Mouse (Mus musculus): ENCODE data around the gene Rbm41. TPM values are rescaled to one million over a fixed set of nuclear protein-coding genes. Genes with fewer than 3 reads are reported as not detected.
A peak's percentile ranks its signal among the peaks of the same experiment; 100 is the strongest.

Gene Rbm41
- polyA plus RNA-seq (2014; fragmentation: Nextera tagmentation; extraction: Ambion mirVana): 3.9 and 4.8 TPM in 2 replicates

- H3K9ac ChIP-seq (ENCODE audit: low read depth, low read length): peak within 1 kb of the TSS; percentile 66
- no peaks in the 10 kb centered on the region for H3K4me1 ChIP-seq (replicated peaks; ENCODE audit: control insufficient read depth, insufficient read depth, low read length)
- peak within 1 kb of the TSS; percentile 61 for H3K4me3 ChIP-seq (ENCODE audit: low read depth, low read length)
- DNase-seq (ENCODE audit: low spot score): peak; percentile 42
- H3K27ac ChIP-seq (ENCODE audit: low read depth, low read length): peak within 1 kb of the TSS; percentile 38; the same call in 1 of the 2 replicates
- no peaks in the 10 kb centered on the region for H3K9me3 ChIP-seq (ENCODE audit: control insufficient read depth, low read length)
- peak within 1 kb of the TSS; percentile 64 for H3K4me2 ChIP-seq
- H3K27me3 ChIP-seq (replicated peaks; ENCODE audit: control insufficient read depth, insufficient read depth, low read length): no peaks in the 10 kb centered on the region
- WGBS: 13% methylated on average over 24 of the region's 25 CpGs
- peak; percentile 88 for ATAC-seq (replicated peaks; ENCODE audit: low FRiP score)
- peaks cover 2% of the 10 kb centered on the region; the same call in 1 of the 2 replicates for H3K36me3 ChIP-seq (ENCODE audit: control insufficient read depth, insufficient read depth, low read length)
These were observed at the start of gene Rbm41 for GRCm38 (mm10) chrX:139997740-139998690. Gene Rbm41, minus strand, starts transcription at chrX:139998595.

DNA sequence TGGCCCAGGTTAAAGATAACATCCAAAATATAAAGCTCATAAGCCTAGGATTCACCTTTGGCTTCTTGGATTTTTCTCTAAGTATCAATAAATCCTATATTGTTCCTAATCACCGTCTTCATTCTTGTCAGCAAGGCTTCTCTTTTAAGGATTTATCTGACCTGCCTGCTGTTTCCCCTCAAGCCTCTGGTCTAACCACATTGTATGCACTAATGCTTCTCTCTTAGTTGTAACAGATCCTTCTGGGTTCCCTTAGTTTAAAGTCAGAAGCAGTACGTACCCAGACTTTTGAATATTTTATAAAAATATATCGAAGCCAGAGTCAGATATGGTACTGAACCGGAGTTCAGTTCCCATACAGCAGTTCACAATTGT lies 283 bp upstream of the Rbm41 start:
- Histone ChIP-seq H3K27me3 (replicated peaks; ENCODE audit: control insufficient read depth, insufficient read depth, low read length) (no peaks in the 10 kb centered on the region), H3K36me3 (ENCODE audit: control insufficient read depth, insufficient read depth, low read length) (no peaks in the 10 kb centered on the region), H3K4me1 (replicated peaks; ENCODE audit: control insufficient read depth, insufficient read depth, low read length) (no peaks in the 10 kb centered on the region), H3K9ac (ENCODE audit: low read depth, low read length) (no peak overlapping the region), H3K4me3 (ENCODE audit: low read depth, low read length) (peak overlapping the region; percentile 61), H3K4me2 (no peak overlapping the region), H3K9me3 (ENCODE audit: control insufficient read depth, low read length) (no peaks in the 10 kb centered on the region), H3K27ac (ENCODE audit: low read depth, low read length) (no peak overlapping the region)
- DNase-seq (ENCODE audit: low spot score) (no peak), ATAC-seq (replicated peaks; ENCODE audit: low FRiP score) (0 out of 2 replicates have a peak, but pooled peaks have one; percentile 10)
- 67% methylated on average over 4 of the region's 4 CpGs for WGBS

- no peak overlapping the region for H3K4me3 ChIP-seq (ENCODE audit: low read depth, low read length)
- no peaks in the 10 kb centered on the region for H3K9me3 ChIP-seq (ENCODE audit: control insufficient read depth, low read length)
- no peaks in the 10 kb centered on the region; the same call in none of the 2 replicates for H3K27me3 ChIP-seq (replicated peaks; ENCODE audit: control insufficient read depth, insufficient read depth, low read length)
- DNase-seq (ENCODE audit: low spot score): no peak
- H3K4me1 ChIP-seq (replicated peaks; ENCODE audit: control insufficient read depth, insufficient read depth, low read length): peaks cover 3% of the 10 kb centered on the region; the same call in 1 of the 2 replicates
- H3K4me2 ChIP-seq: peak overlapping the region; percentile 27; the same call in 1 of the 2 replicates
- 43% methylated on average over 5 of the region's 5 CpGs for WGBS
- H3K27ac ChIP-seq (ENCODE audit: low read depth, low read length): peak overlapping the region; percentile 13; the same call in 1 of the 2 replicates
- no peak overlapping the region for H3K9ac ChIP-seq (ENCODE audit: low read depth, low read length)
- no peaks in the 10 kb centered on the region for H3K36me3 ChIP-seq (ENCODE audit: control insufficient read depth, insufficient read depth, low read length)
- peak; percentile 88 for ATAC-seq (replicated peaks; ENCODE audit: low FRiP score)
These were observed 16.3 kb downstream of the Rbm41 start for GRCm38 (mm10) chrX:139982115-139982514.

DNA sequence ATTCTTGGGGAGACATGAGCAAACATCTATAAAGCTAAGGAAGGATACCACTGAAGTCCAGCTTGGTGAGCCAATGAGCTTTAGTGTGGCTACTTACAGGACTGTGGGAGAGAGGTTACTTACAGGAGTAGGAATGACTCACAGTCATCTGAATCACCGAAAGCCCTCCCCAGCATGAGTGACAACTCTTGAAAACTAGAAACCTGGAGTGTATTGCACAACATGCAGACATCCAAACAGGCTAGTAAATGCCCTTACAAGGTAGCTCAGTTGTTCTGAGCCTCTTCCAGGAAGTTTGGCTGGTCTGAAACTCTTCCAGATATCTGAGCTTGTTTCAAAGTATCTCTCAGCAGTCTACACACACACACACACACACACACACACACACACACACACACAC lies 64.9 kb downstream of the Rbm41 start:
- H3K4me1 ChIP-seq (replicated peaks; ENCODE audit: control insufficient read depth, insufficient read depth, low read length): no peaks in the 10 kb centered on the region
- H3K9me3 ChIP-seq (ENCODE audit: control insufficient read depth, low read length): no peaks in the 10 kb centered on the region
- no peaks in the 10 kb centered on the region for H3K27me3 ChIP-seq (replicated peaks; ENCODE audit: control insufficient read depth, insufficient read depth, low read length)
- no peak overlapping the region for H3K27ac ChIP-seq (ENCODE audit: low read depth, low read length)
- no peak overlapping the region for H3K4me3 ChIP-seq (ENCODE audit: low read depth, low read length)
- no peak overlapping the region for H3K9ac ChIP-seq (ENCODE audit: low read depth, low read length)
- no peak for DNase-seq (ENCODE audit: low spot score)
- H3K36me3 ChIP-seq (ENCODE audit: control insufficient read depth, insufficient read depth, low read length): no peaks in the 10 kb centered on the region
- no peak overlapping the region for H3K4me2 ChIP-seq
- WGBS: 76% methylated on average over 1 of the region's 1 CpGs
- no peak for ATAC-seq (replicated peaks; ENCODE audit: low FRiP score)

GRCm38 (mm10) chrX:139932472-139932871 lies 65.9 kb downstream of the Rbm41 start:
- no peak overlapping the region for H3K4me3 ChIP-seq (ENCODE audit: low read depth, low read length)
- 72% methylated on average over 3 of the region's 3 CpGs for WGBS

DNA sequence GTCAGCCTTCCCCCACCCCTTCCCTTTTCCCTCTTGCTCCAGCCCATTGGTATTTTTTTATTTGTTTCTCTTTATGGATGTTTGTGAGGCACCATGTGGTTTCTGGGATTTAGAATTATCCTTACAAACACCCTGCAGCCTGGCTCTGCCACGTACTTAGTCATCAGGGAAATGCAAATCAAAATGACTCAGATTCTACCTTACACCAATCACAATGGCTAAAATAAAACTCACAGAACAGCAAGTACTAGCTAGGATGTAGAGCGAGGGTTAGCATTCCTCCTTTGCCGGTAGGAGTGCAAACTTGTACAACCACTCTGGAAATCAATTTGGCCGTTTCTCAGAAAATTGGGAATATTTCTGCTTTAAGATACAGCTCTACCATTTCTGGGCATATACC lies 77.8 kb downstream of the Rbm41 start:
- DNase-seq (ENCODE audit: low spot score) (no peak), ATAC-seq (replicated peaks; ENCODE audit: low FRiP score) (no peak)
- Histone ChIP-seq H3K4me2 (no peak overlapping the region), H3K9me3 (ENCODE audit: control insufficient read depth, low read length) (no peaks in the 10 kb centered on the region), H3K4me1 (replicated peaks; ENCODE audit: control insufficient read depth, insufficient read depth, low read length) (no peaks in the 10 kb centered on the region), H3K27ac (ENCODE audit: low read depth, low read length) (no peak overlapping the region), H3K27me3 (replicated peaks; ENCODE audit: control insufficient read depth, insufficient read depth, low read length) (no peaks in the 10 kb centered on the region), H3K4me3 (ENCODE audit: low read depth, low read length) (no peak overlapping the region), H3K36me3 (ENCODE audit: control insufficient read depth, insufficient read depth, low read length) (no peaks in the 10 kb centered on the region), H3K9ac (ENCODE audit: low read depth, low read length) (no peak overlapping the region)
- 80% methylated on average over 4 of the region's 4 CpGs for WGBS

More at GRCm38 (mm10) chrX:139932472-139932871, 65.9 kb downstream of the Rbm41 start:
- Histone ChIP-seq H3K27ac (ENCODE audit: low read depth, low read length) (no peak overlapping the region), H3K4me1 (replicated peaks; ENCODE audit: control insufficient read depth, insufficient read depth, low read length) (no peaks in the 10 kb centered on the region), H3K27me3 (replicated peaks; ENCODE audit: control insufficient read depth, insufficient read depth, low read length) (no peaks in the 10 kb centered on the region), H3K4me2 (no peak overlapping the region), H3K36me3 (ENCODE audit: control insufficient read depth, insufficient read depth, low read length) (no peaks in the 10 kb centered on the region), H3K9ac (ENCODE audit: low read depth, low read length) (no peak overlapping the region), H3K9me3 (ENCODE audit: control insufficient read depth, low read length) (no peaks in the 10 kb centered on the region)
- ATAC-seq (replicated peaks; ENCODE audit: low FRiP score) (no peak), DNase-seq (ENCODE audit: low spot score) (no peak)

- ATAC-seq (replicated peaks; ENCODE audit: low FRiP score) (no peak), DNase-seq (ENCODE audit: low spot score) (no peak)
- H3K9me3 ChIP-seq (ENCODE audit: control insufficient read depth, low read length): no peaks in the 10 kb centered on the region
- H3K27ac ChIP-seq (ENCODE audit: low read depth, low read length): no peak overlapping the region
- H3K36me3 ChIP-seq (ENCODE audit: control insufficient read depth, insufficient read depth, low read length): no peaks in the 10 kb centered on the region
- H3K4me2 ChIP-seq: no peak overlapping the region
- WGBS: 29% methylated on average over 1 of the region's 1 CpGs
- no peak overlapping the region for H3K9ac ChIP-seq (ENCODE audit: low read depth, low read length)
- H3K27me3 ChIP-seq (replicated peaks; ENCODE audit: control insufficient read depth, insufficient read depth, low read length): no peaks in the 10 kb centered on the region
- no peak overlapping the region for H3K4me3 ChIP-seq (ENCODE audit: low read depth, low read length)
- H3K4me1 ChIP-seq (replicated peaks; ENCODE audit: control insufficient read depth, insufficient read depth, low read length): no peaks in the 10 kb centered on the region
These were observed 107.0 kb downstream of the Rbm41 start for GRCm38 (mm10) chrX:139891387-139891786.

DNA sequence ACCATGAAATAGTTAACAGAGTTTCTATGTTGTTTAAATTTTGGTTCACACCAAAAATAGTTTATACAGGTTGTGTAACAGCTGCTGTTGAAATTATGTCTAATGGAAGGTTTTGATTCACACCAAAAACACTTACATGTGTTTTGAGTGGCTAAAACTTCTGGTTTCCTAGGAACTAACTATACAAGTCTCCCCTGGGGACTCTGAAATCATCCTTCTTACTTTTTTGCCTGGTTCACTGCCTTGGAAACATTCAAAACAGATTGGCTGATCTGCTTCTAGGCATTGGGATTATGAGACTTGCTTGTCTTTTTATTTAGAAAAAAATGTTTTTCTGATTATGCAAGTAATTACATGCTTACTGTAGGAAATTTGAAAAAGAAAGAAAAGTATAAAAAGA lies 115.2 kb downstream of the Rbm41 start:
- Histone ChIP-seq H3K4me2 (no peak overlapping the region), H3K9ac (ENCODE audit: low read depth, low read length) (no peak overlapping the region), H3K4me1 (replicated peaks; ENCODE audit: control insufficient read depth, insufficient read depth, low read length) (no peaks in the 10 kb centered on the region), H3K9me3 (ENCODE audit: control insufficient read depth, low read length) (no peaks in the 10 kb centered on the region), H3K4me3 (ENCODE audit: low read depth, low read length) (no peak overlapping the region), H3K36me3 (ENCODE audit: control insufficient read depth, insufficient read depth, low read length) (no peaks in the 10 kb centered on the region), H3K27me3 (replicated peaks; ENCODE audit: control insufficient read depth, insufficient read depth, low read length) (0 out of 2 replicates have a peak, but pooled peaks cover under 1% of the 10 kb centered on the region), H3K27ac (ENCODE audit: low read depth, low read length) (no peak overlapping the region)
- ATAC-seq (replicated peaks; ENCODE audit: low FRiP score) (no peak), DNase-seq (ENCODE audit: low spot score) (no peak)

Measured in liver, embryonic 11.5 days (tissue).